Mouse (Mus musculus): ENCODE results near the gene Srxn1. TPM values are rescaled to one million over a fixed set of nuclear protein-coding genes. Genes with fewer than 3 reads are reported as not detected.

The Srxn1 gene
- polyA plus RNA-seq, 1 experiment from 2014 or later: 25.8 TPM

GRCm38 (mm10) chr2:152128597-152128996, 23.3 kb downstream of the Srxn1 start:
- WGBS: 75% methylated on average over 2 of the region's 2 CpGs
- H3K27ac ChIP-seq (replicated peaks): no peak overlapping the region
- H3K4me2 ChIP-seq: no peak overlapping the region
- H3K9me3 ChIP-seq (replicated peaks): no peaks in the 10 kb centered on the region
- H3K27me3 ChIP-seq (replicated peaks): no peaks in the 10 kb centered on the region
- H3K4me1 ChIP-seq: peaks cover 5% of the 10 kb centered on the region; the same call in 1 of the 2 replicates
- no peak overlapping the region for H3K4me3 ChIP-seq (replicated peaks)
- H3K9ac ChIP-seq (replicated peaks): no peak overlapping the region
- no peaks in the 10 kb centered on the region for H3K36me3 ChIP-seq
- ATAC-seq (ENCODE audit: low FRiP score): no peak

GRCm38 (mm10) chr2:152129778-152130177, 24.5 kb downstream of the Srxn1 start:
- Histone ChIP-seq H3K36me3 (no peaks in the 10 kb centered on the region), H3K4me3 (replicated peaks) (no peak overlapping the region), H3K27ac (replicated peaks) (no peak overlapping the region), H3K9me3 (replicated peaks) (no peaks in the 10 kb centered on the region), H3K9ac (replicated peaks) (no peak overlapping the region), H3K4me1 (peaks cover 5% of the 10 kb centered on the region; the same call in 1 of the 2 replicates), H3K27me3 (replicated peaks) (no peaks in the 10 kb centered on the region), H3K4me2 (no peak overlapping the region)
- ATAC-seq (ENCODE audit: low FRiP score): no peak
- 86% methylated on average over 3 of the region's 3 CpGs for WGBS

- Histone ChIP-seq H3K36me3 (no peaks in the 10 kb centered on the region), H3K4me2 (no peak overlapping the region), H3K27ac (replicated peaks) (no peak overlapping the region), H3K27me3 (replicated peaks) (no peaks in the 10 kb centered on the region), H3K9me3 (replicated peaks) (no peaks in the 10 kb centered on the region), H3K4me1 (peaks cover 5% of the 10 kb centered on the region; the same call in 1 of the 2 replicates), H3K4me3 (replicated peaks) (no peak overlapping the region), H3K9ac (replicated peaks) (no peak overlapping the region)
- WGBS: 45% methylated on average over 9 of the region's 9 CpGs
- no peak for ATAC-seq (ENCODE audit: low FRiP score)
Observed at GRCm38 (mm10) chr2:152132016-152132415, 26.7 kb downstream of the Srxn1 start.

GRCm38 (mm10) chr2:152132691-152133090, 27.4 kb downstream of the Srxn1 start:
- no peaks in the 10 kb centered on the region for H3K9me3 ChIP-seq (replicated peaks)
- no peaks in the 10 kb centered on the region for H3K27me3 ChIP-seq (replicated peaks)
- no peak overlapping the region for H3K4me3 ChIP-seq (replicated peaks)
- no peak overlapping the region for H3K9ac ChIP-seq (replicated peaks)
- no peak for ATAC-seq (ENCODE audit: low FRiP score)
- H3K27ac ChIP-seq (replicated peaks): no peak overlapping the region
- H3K4me1 ChIP-seq: peaks cover 5% of the 10 kb centered on the region; the same call in 1 of the 2 replicates
- H3K4me2 ChIP-seq: no peak overlapping the region
- no peaks in the 10 kb centered on the region for H3K36me3 ChIP-seq
- WGBS: 80% methylated on average over 8 of the region's 8 CpGs

GRCm38 (mm10) chr2:152139191-152139987, 34.1 kb downstream of the Srxn1 start:
- Histone ChIP-seq H3K9ac (replicated peaks) (no peak overlapping the region), H3K27ac (replicated peaks) (no peak overlapping the region), H3K4me2 (no peak overlapping the region), H3K9me3 (replicated peaks) (no peaks in the 10 kb centered on the region), H3K4me3 (replicated peaks) (no peak overlapping the region), H3K4me1 (peaks cover 37% of the 10 kb centered on the region), H3K27me3 (replicated peaks) (peaks cover 14% of the 10 kb centered on the region), H3K36me3 (no peaks in the 10 kb centered on the region)
- no peak for ATAC-seq (ENCODE audit: low FRiP score)
- 54% methylated on average over 10 of the region's 10 CpGs for WGBS

- Histone ChIP-seq H3K4me3 (replicated peaks) (no peak overlapping the region), H3K27me3 (replicated peaks) (peaks cover 25% of the 10 kb centered on the region), H3K9ac (replicated peaks) (no peak overlapping the region), H3K4me2 (no peak overlapping the region), H3K36me3 (no peaks in the 10 kb centered on the region), H3K9me3 (replicated peaks) (no peaks in the 10 kb centered on the region), H3K27ac (replicated peaks) (no peak overlapping the region), H3K4me1 (peaks cover 39% of the 10 kb centered on the region)
- no peak for ATAC-seq (ENCODE audit: low FRiP score)
- WGBS: 36% methylated on average over 11 of the region's 11 CpGs
Observed at GRCm38 (mm10) chr2:152140941-152141340, 35.6 kb downstream of the Srxn1 start.

- Histone ChIP-seq H3K36me3 (no peaks in the 10 kb centered on the region), H3K9ac (replicated peaks) (0 out of 2 replicates have a peak overlapping the region, but pooled peaks have one; percentile 26), H3K4me1 (peaks cover 39% of the 10 kb centered on the region), H3K4me2 (peak overlapping the region; percentile 67), H3K27ac (replicated peaks) (no peak overlapping the region), H3K27me3 (replicated peaks) (peaks cover 25% of the 10 kb centered on the region), H3K9me3 (replicated peaks) (no peaks in the 10 kb centered on the region), H3K4me3 (replicated peaks) (peak overlapping the region; percentile 28; the same call in 1 of the 2 replicates)
- no peak for ATAC-seq (ENCODE audit: low FRiP score)
- 42% methylated on average over 1 of the region's 1 CpGs for WGBS
Observed at GRCm38 (mm10) chr2:152141491-152141890, 36.2 kb downstream of the Srxn1 start.

GRCm38 (mm10) chr2:152142046-152142445, 36.7 kb downstream of the Srxn1 start:
- peaks cover 25% of the 10 kb centered on the region for H3K27me3 ChIP-seq (replicated peaks)
- H3K4me1 ChIP-seq: peaks cover 39% of the 10 kb centered on the region

GRCm38 (mm10) chr2:152142571-152142970, 37.3 kb downstream of the Srxn1 start:
- Histone ChIP-seq H3K9me3 (replicated peaks) (no peaks in the 10 kb centered on the region), H3K9ac (replicated peaks) (no peak overlapping the region), H3K27me3 (replicated peaks) (peaks cover 25% of the 10 kb centered on the region), H3K4me3 (replicated peaks) (peak overlapping the region; percentile 28; the same call in 1 of the 2 replicates), H3K27ac (replicated peaks) (no peak overlapping the region), H3K4me2 (peak overlapping the region; percentile 67), H3K4me1 (peaks cover 39% of the 10 kb centered on the region), H3K36me3 (no peaks in the 10 kb centered on the region)
- 4% methylated on average over 11 of the region's 11 CpGs for WGBS
- no peak for ATAC-seq (ENCODE audit: low FRiP score)

More at GRCm38 (mm10) chr2:152142046-152142445, 36.7 kb downstream of the Srxn1 start:
- Histone ChIP-seq H3K9me3 (replicated peaks) (no peaks in the 10 kb centered on the region), H3K4me2 (peak overlapping the region; percentile 67), H3K4me3 (replicated peaks) (peak overlapping the region; percentile 28), H3K27ac (replicated peaks) (no peak overlapping the region), H3K36me3 (no peaks in the 10 kb centered on the region), H3K9ac (replicated peaks) (peak overlapping the region; percentile 26; the same call in 1 of the 2 replicates)
- no peak for ATAC-seq (ENCODE audit: low FRiP score)
- 2% methylated on average over 13 of the region's 13 CpGs for WGBS

- peak within 1 kb of the TSS; percentile 67 for H3K4me2 ChIP-seq
- H3K4me1 ChIP-seq: peaks cover 39% of the 10 kb centered on the region
Observed at GRCm38 (mm10) chr2:152143279-152144157, 38.2 kb downstream of the Srxn1 start, which contains the start of gene Tcf15. Tcf15 (plus strand) TSS chr2:152143561.

GRCm38 (mm10) chr2:152144158-152144450, 38.8 kb downstream of the Srxn1 start:
- Histone ChIP-seq H3K27ac (replicated peaks) (no peak overlapping the region), H3K9ac (replicated peaks) (peak overlapping the region; percentile 27; the same call in 1 of the 2 replicates), H3K4me2 (peak overlapping the region; percentile 67), H3K36me3 (no peaks in the 10 kb centered on the region), H3K4me3 (replicated peaks) (peak overlapping the region; percentile 44), H3K9me3 (replicated peaks) (no peaks in the 10 kb centered on the region), H3K4me1 (peaks cover 39% of the 10 kb centered on the region), H3K27me3 (replicated peaks) (peaks cover 25% of the 10 kb centered on the region)
- ATAC-seq (ENCODE audit: low FRiP score): no peak
- 20% methylated on average over 9 of the region's 9 CpGs for WGBS

More at GRCm38 (mm10) chr2:152143279-152144157, 38.2 kb downstream of the Srxn1 start, which contains the start of gene Tcf15:
- Histone ChIP-seq H3K9ac (replicated peaks) (peak within 1 kb of the TSS; percentile 27; the same call in 1 of the 2 replicates), H3K9me3 (replicated peaks) (no peaks in the 10 kb centered on the region), H3K36me3 (no peaks in the 10 kb centered on the region), H3K27me3 (replicated peaks) (peaks cover 25% of the 10 kb centered on the region), H3K4me3 (replicated peaks) (peak within 1 kb of the TSS; percentile 44), H3K27ac (replicated peaks) (no peak within 1 kb of the TSS)
- whole genome bisulfite sequencing: under 1% methylated on average over 113 of the region's 118 CpGs
- ATAC-seq (ENCODE audit: low FRiP score): peak; percentile 66

All from neural tube, embryonic 15.5 days (tissue).